13 mouse cellular contexts compared by ENCODE assay signal in genomic region chr1:180607578-180607879, GRCm38 (mm10).
"Had no signal": no experiment of that assay in that cellular context is flagged by ENCODE, and none has a peak within 500 bp of the region (broad histone marks: within the 10 kb centered on the region; RNA-seq: fewer than 3 reads in every experiment).

No protein-coding gene starts in this region.

- H3K27me3 ChIP-seq: limb, embryonic 13.5 days; liver, embryonic 15.5 days; neural tube, embryonic 12.5 days had no signal

- H3K9ac ChIP-seq: limb, embryonic 13.5 days; liver, embryonic 15.5 days; lung, embryonic 14.5 days; neural tube, embryonic 12.5 days had no signal

- H3K4me1 ChIP-seq: liver, embryonic 15.5 days; midbrain, embryonic 10.5 days; neural tube, embryonic 12.5 days had no signal

- H3K4me3 ChIP-seq: layer of hippocampus, adult 2 months; limb, embryonic 13.5 days; liver, embryonic 15.5 days; midbrain, embryonic 10.5 days; neural tube, embryonic 12.5 days had no signal

- DNase-seq: kidney, postnatal 10 days; kidney, postnatal 4 days; lung, embryonic 14.5 days; lung, postnatal 10 days; midbrain, embryonic 14.5 days; thymus, postnatal 4 days had no signal

- H3K27ac ChIP-seq: layer of hippocampus, adult 2 months; limb, embryonic 13.5 days; liver, embryonic 15.5 days; midbrain, embryonic 10.5 days; neural tube, embryonic 12.5 days; stomach, postnatal 0 days had no signal

- H3K4me2 ChIP-seq: limb, embryonic 13.5 days; liver, embryonic 11.5 days; liver, embryonic 15.5 days; lung, embryonic 14.5 days; neural tube, embryonic 12.5 days had no signal
